Mouse (Mus musculus) MEL (cell line): ENCODE results near the gene Mrps17. TPM values are rescaled to one million over a fixed set of nuclear protein-coding genes. Genes with fewer than 3 reads are reported as not detected.

Source experiments
- DNase-seq: peaks from one replicate; pipeline ENCODE4 v3.0.0; 2011; ENCODE audit warnings: low read depth, low spot score
- H3K27ac ChIP-seq: 2 replicates; pipeline ENCODE4 v1.5.1; 2012; ENCODE audit warnings: low read depth, mild to moderate bottlenecking, control low read depth, low read length, moderate library complexity; ENCODE audit not compliant: control insufficient read depth
- H3K27me3 ChIP-seq, 2 experiments: fragments of 150-350 bp in 1 of 2; sonication (generic) in 1 of 2; 2 replicates each; pipeline ENCODE4 v1.6.1; 2012; ENCODE audit warnings: low read length in 2 of 2, mild to moderate bottlenecking in 2 of 2, improper control_type of control experiment in 1 of 2, moderate library complexity in 1 of 2; ENCODE audit not compliant: insufficient read depth in 2 of 2, control insufficient read depth in 1 of 2
- H3K36me3 ChIP-seq, 2 experiments: 2 replicates each; pipeline ENCODE4 v1.6.1; 2012 to 2014; ENCODE audit warnings: low read length in 2 of 2, improper control_type of control experiment in 1 of 2, inconsistent platforms in 1 of 2, mild to moderate bottlenecking in 1 of 2; ENCODE audit not compliant: insufficient read depth in 2 of 2, control insufficient read depth in 1 of 2
- H3K4me1 ChIP-seq, 2 experiments: fragments of 150-350 bp in 1 of 2; sonication (generic) in 1 of 2; 2 replicates each; pipeline ENCODE4 v1.6.1; 2012; ENCODE audit warnings: low read length in 2 of 2, improper control_type of control experiment in 1 of 2, mild to moderate bottlenecking in 1 of 2; ENCODE audit not compliant: insufficient read depth in 2 of 2, control insufficient read depth in 1 of 2
- H3K4me3 ChIP-seq, 2 experiments: fragments of 150-350 bp in 1 of 2; sonication (generic) in 1 of 2; 2 replicates each; pipeline ENCODE4 v1.5.1; 2012; ENCODE audit warnings: low read depth in 2 of 2, low read length in 2 of 2, mild to moderate bottlenecking in 2 of 2, moderate library complexity in 2 of 2, control low read depth in 1 of 2, improper control_type of control experiment in 1 of 2; ENCODE audit not compliant: control insufficient read depth in 1 of 2, insufficient read depth in 1 of 2
- H3K79me2 ChIP-seq: 2 replicates; pipeline ENCODE4 v1.6.1; 2012; ENCODE audit warnings: mild to moderate bottlenecking, low read length, moderate library complexity; ENCODE audit not compliant: control insufficient read depth, poor library complexity, insufficient read depth
- H3K9ac ChIP-seq: 2 replicates; pipeline ENCODE4 v1.6.1; 2012; ENCODE audit warnings: low read depth, mild to moderate bottlenecking, control low read depth, low read length, moderate library complexity; ENCODE audit not compliant: control insufficient read depth, poor library complexity, severe bottlenecking
- H3K9me3 ChIP-seq: fragments of 150-350 bp; sonication (generic); replicated peaks from 2 replicates; pipeline ENCODE4 v1.6.1; 2012; ENCODE audit warnings: mild to moderate bottlenecking, low read length, improper control_type of control experiment, moderate library complexity; ENCODE audit not compliant: insufficient read depth
- CHD1 ChIP-seq: IDR thresholded peaks from 2 replicates; pipeline ENCODE4 v1.6.1; 2012; ENCODE audit warnings: low read depth, mild to moderate bottlenecking, inconsistent platforms, low read length, improper control_type of control experiment
- CHD2 ChIP-seq: IDR thresholded peaks from 2 replicates; pipeline ENCODE4 v1.6.1; 2011; ENCODE audit warnings: low read length, improper control_type of control experiment
- CTCF ChIP-seq, 3 experiments: IDR thresholded peaks in 2 of 3; conservative IDR thresholded peaks in 1 of 3; 2 replicates each; pipeline ENCODE4 v1.5.1; 2011 to 2012; ENCODE audit warnings: low read length in 3 of 3, low read depth in 2 of 3, mild to moderate bottlenecking in 2 of 3, improper control_type of control experiment in 1 of 3, inconsistent platforms in 1 of 3, mixed read lengths in 1 of 3, moderate library complexity in 1 of 3; ENCODE audit not compliant: control insufficient read depth in 1 of 3, insufficient read depth in 1 of 3, poor library complexity in 1 of 3, severe bottlenecking in 1 of 3
- ELF1 ChIP-seq: IDR thresholded peaks from 2 replicates; pipeline ENCODE4 v1.6.1; 2014; ENCODE audit warnings: low read depth, mild to moderate bottlenecking, inconsistent platforms, low read length, improper control_type of control experiment, moderate library complexity
- EP300 ChIP-seq, 2 experiments: IDR thresholded peaks; 2 replicates each; pipeline ENCODE4 v1.6.1; 2011; ENCODE audit warnings: improper control_type of control experiment in 2 of 2, low read length in 2 of 2, low read depth in 1 of 2, mild to moderate bottlenecking in 1 of 2
- GABPA ChIP-seq: IDR thresholded peaks from 2 replicates; pipeline ENCODE4 v1.6.1; 2012; ENCODE audit warnings: low read depth, mild to moderate bottlenecking, inconsistent platforms, low read length, improper control_type of control experiment, moderate library complexity
- GATA1 ChIP-seq: IDR thresholded peaks from 2 replicates; pipeline ENCODE4 v1.6.1; 2011; ENCODE audit warnings: low read depth, low read length, improper control_type of control experiment
- JUND ChIP-seq: IDR thresholded peaks from 2 replicates; pipeline ENCODE4 v1.6.1; 2011; ENCODE audit warnings: low read depth, mild to moderate bottlenecking, improper control_type of control experiment, low read length
- MAFK ChIP-seq: IDR thresholded peaks from 2 replicates; pipeline ENCODE4 v1.6.1; 2011; ENCODE audit warnings: low read depth, mild to moderate bottlenecking, low read length, improper control_type of control experiment, borderline replicate concordance
- MAX ChIP-seq: IDR thresholded peaks from 2 replicates; pipeline ENCODE4 v1.6.1; 2011; ENCODE audit warnings: low read length, improper control_type of control experiment
- MAZ ChIP-seq: IDR thresholded peaks from 2 replicates; pipeline ENCODE4 v1.6.1; 2012; ENCODE audit warnings: low read depth, mild to moderate bottlenecking, inconsistent platforms, low read length, improper control_type of control experiment
- MEF2A ChIP-seq: IDR thresholded peaks from 2 replicates; pipeline ENCODE4 v1.6.1; 2014; ENCODE audit warnings: low read depth, mild to moderate bottlenecking, inconsistent platforms, low read length, improper control_type of control experiment; ENCODE audit not compliant: poor library complexity, insufficient replicate concordance, severe bottlenecking; ENCODE audit errors: extremely low read depth
- MXI1 ChIP-seq: IDR thresholded peaks from 2 replicates; pipeline ENCODE4 v1.6.1; 2011; ENCODE audit warnings: mild to moderate bottlenecking, low read depth, low read length, improper control_type of control experiment
- MYB ChIP-seq: IDR thresholded peaks from 2 replicates; pipeline ENCODE4 v1.6.1; 2011; ENCODE audit warnings: mild to moderate bottlenecking, low read depth, low read length, improper control_type of control experiment
- MYC ChIP-seq: IDR thresholded peaks from 2 replicates; pipeline ENCODE4 v1.6.1; 2011; ENCODE audit warnings: low read depth, mild to moderate bottlenecking, low read length, improper control_type of control experiment, moderate library complexity
- POLR2A ChIP-seq, 2 experiments: IDR thresholded peaks; 2 replicates each; pipeline ENCODE4 v1.6.1; 2011 to 2012; ENCODE audit warnings: low read length in 2 of 2, mild to moderate bottlenecking in 2 of 2, control low read depth in 1 of 2, improper control_type of control experiment in 1 of 2, low read depth in 1 of 2, moderate library complexity in 1 of 2; ENCODE audit not compliant: control insufficient read depth in 1 of 2, insufficient read depth in 1 of 2, poor library complexity in 1 of 2
- POLR2AphosphoS2 ChIP-seq: IDR thresholded peaks from 2 replicates; pipeline ENCODE4 v1.6.1; 2011; ENCODE audit warnings: low read length, improper control_type of control experiment
- RCOR1 ChIP-seq: IDR thresholded peaks from 2 replicates; pipeline ENCODE4 v1.6.1; 2012; ENCODE audit warnings: low read depth, mild to moderate bottlenecking, inconsistent platforms, low read length, improper control_type of control experiment
- SIN3A ChIP-seq: IDR thresholded peaks from 2 replicates; pipeline ENCODE4 v1.6.1; 2012; ENCODE audit warnings: low read length, improper control_type of control experiment, inconsistent platforms
- SMC3 ChIP-seq: IDR thresholded peaks from 2 replicates; pipeline ENCODE4 v1.6.1; 2011; ENCODE audit warnings: low read depth, low read length, improper control_type of control experiment
- TAL1 ChIP-seq: IDR thresholded peaks from 2 replicates; pipeline ENCODE4 v1.6.1; 2012; ENCODE audit warnings: mild to moderate bottlenecking, inconsistent platforms, low read length, moderate library complexity, mixed read lengths
- TBP ChIP-seq: IDR thresholded peaks from 2 replicates; pipeline ENCODE4 v1.8.0; 2011; ENCODE audit warnings: low read depth, low read length, improper control_type of control experiment
- USF1 ChIP-seq: IDR thresholded peaks from 2 replicates; pipeline ENCODE4 v1.6.1; 2014; ENCODE audit warnings: low read depth, mild to moderate bottlenecking, inconsistent platforms, low read length, improper control_type of control experiment, moderate library complexity
- ZKSCAN1 ChIP-seq: IDR thresholded peaks from 2 replicates; pipeline ENCODE4 v1.6.1; 2012; ENCODE audit warnings: low read depth, mild to moderate bottlenecking, inconsistent platforms, low read length, improper control_type of control experiment, moderate library complexity
- ZMIZ1 ChIP-seq: IDR thresholded peaks from 2 replicates; pipeline ENCODE4 v1.6.1; 2012; ENCODE audit warnings: low read depth, mild to moderate bottlenecking, inconsistent platforms, low read length, improper control_type of control experiment, moderate library complexity
- ZNF384 ChIP-seq: IDR thresholded peaks from 2 replicates; pipeline ENCODE4 v1.6.1; 2012; ENCODE audit warnings: low read depth, mild to moderate bottlenecking, inconsistent platforms, low read length, improper control_type of control experiment
- polyA plus RNA-seq, 2 experiments: library from polyadenylated mRNA; stranded (reverse) in 1 of 2; unstranded in 1 of 2; fragments of >175 nt in 1 of 2; fragments of >200 nt in 1 of 2; gene quantifications; 2 replicates each; pipeline versions ENCODE4 v1.2.1 to v1.2.4; 2012; ENCODE audit warnings: low replicate concordance in 2 of 2, low read depth in 1 of 2; ENCODE audit not compliant: insufficient read length in 2 of 2, insufficient read depth in 1 of 2, missing spikeins in 1 of 2
- total RNA-seq: library from RNA; depleted of rRNA; stranded (reverse); fragments of 300-350 nt; gene quantifications from 2 replicates; pipeline ENCODE4 v1.2.3, GENCODE M21; 2012

Gene Mrps17
- total and polyA plus RNA-seq, 3 experiments = 182 to 211 TPM; not detected in 1

GRCm38 (mm10) chr5:129725774-129726392, 10.6 kb downstream of the Mrps17 start:
- H3K36me3 ChIP-seq = peaks cover 0 to 39% of the 10 kb centered on the region in 2 experiments; a peak in 2 of 4 replicates
- TF ChIP-seq MAFK = no peak
- no peak for TF ChIP-seq POLR2A (IDR thresholded peaks at IDR 0.05; ENCODE audit: control insufficient read depth in 1 of 2, insufficient read depth in 1 of 2, low read depth in 1 of 2, low read length in 2 of 2, poor library complexity in 1 of 2)
- TF ChIP-seq ZMIZ1 = no peak
- TF ChIP-seq MAX = peak; percentile 55
- TF ChIP-seq SIN3A = peak; percentile 64; the same call in 1 of the 2 replicates
- no peak for TF ChIP-seq SMC3
- peak; percentile 78; the same call in 1 of the 2 replicates for TF ChIP-seq CHD1
- TF ChIP-seq MAZ = no peak
- no peak for TF ChIP-seq TAL1
- TF ChIP-seq MYC = peak; percentile 63; the same call in 1 of the 2 replicates
- TF ChIP-seq POLR2AphosphoS2 = no peak
- TF ChIP-seq GATA1 = no peak
- no peak for TF ChIP-seq GABPA
- TF ChIP-seq MXI1 = peak; percentile 51
- TF ChIP-seq TBP = no peak
- TF ChIP-seq ELF1 = no peak
- TF ChIP-seq USF1 = no peak
- TF ChIP-seq MEF2A = no peak
- no peak for TF ChIP-seq ZKSCAN1
- TF ChIP-seq ZNF384 = peak; percentile 55
- peak; percentile 60 for DNase-seq
- H3K9me3 ChIP-seq = no peaks in the 10 kb centered on the region
- H3K79me2 ChIP-seq = peaks cover 23% of the 10 kb centered on the region
- peak overlapping the region; percentile 96 for H3K9ac ChIP-seq
- peak overlapping the region; percentile 88 to 95 for H3K4me3 ChIP-seq
- H3K27me3 ChIP-seq = no peaks in the 10 kb centered on the region
- H3K4me1 ChIP-seq = peaks cover 15 to 46% of the 10 kb centered on the region in 2 experiments
- H3K27ac ChIP-seq = peak overlapping the region; percentile 89

GRCm38 (mm10) chr5:129726784-129727183, 11.5 kb downstream of the Mrps17 start:
- DNase-seq = peak; percentile 34
- H3K4me1 ChIP-seq = peaks cover 15 to 46% of the 10 kb centered on the region in 2 experiments
- no peak overlapping the region for H3K27ac ChIP-seq
- peaks cover 0 to 39% of the 10 kb centered on the region in 2 experiments; a peak in 2 of 4 replicates for H3K36me3 ChIP-seq
- peaks cover 23% of the 10 kb centered on the region for H3K79me2 ChIP-seq
- TF ChIP-seq CTCF (IDR thresholded peaks at IDR 0.05 in 2 of 3, conservative IDR thresholded peaks at IDR 0.05 in 1 of 3; ENCODE audit: control insufficient read depth in 1 of 3, insufficient read depth in 1 of 3, low read depth in 2 of 3, low read length in 3 of 3, poor library complexity in 1 of 3, severe bottlenecking in 1 of 3) = no peak
- TF ChIP-seq JUND = no peak
- TF ChIP-seq RCOR1 = no peak
- TF ChIP-seq ELF1 = no peak
- TF ChIP-seq EP300 (IDR thresholded peaks at IDR 0.05; ENCODE audit: low read depth in 1 of 2, low read length in 2 of 2) = no peak
- no peak for TF ChIP-seq MYB
- no peak for TF ChIP-seq CHD2
- H3K9ac ChIP-seq = no peak overlapping the region
- no peaks in the 10 kb centered on the region for H3K9me3 ChIP-seq
- H3K27me3 ChIP-seq = no peaks in the 10 kb centered on the region
- no peak overlapping the region for H3K4me3 ChIP-seq
